ENCODE assay signal across 20 mouse cellular contexts in genomic region chr14:72939067-72939393, GRCm38 (mm10).
"Had no signal": no experiment of that assay in that cellular context is flagged by ENCODE, and none has a peak within 500 bp of the region (broad histone marks: within the 10 kb centered on the region; RNA-seq: fewer than 3 reads in every experiment).

No protein-coding gene starts in this region.

- H3K27ac ChIP-seq: liver, embryonic 15.5 days; lung, embryonic 15.5 days; midbrain, embryonic 10.5 days; midbrain, embryonic 12.5 days; neural tube, embryonic 13.5 days; neural tube, embryonic 15.5 days; stomach, embryonic 15.5 days; stomach, postnatal 0 days had no signal

- H3K4me3 ChIP-seq: liver, embryonic 15.5 days; lung, embryonic 15.5 days; midbrain, embryonic 10.5 days; midbrain, embryonic 12.5 days; myocyte; neural tube, embryonic 13.5 days; neural tube, embryonic 15.5 days; stomach, embryonic 15.5 days had no signal

- H3K4me1 ChIP-seq: liver, embryonic 15.5 days; lung, embryonic 15.5 days; midbrain, embryonic 10.5 days; midbrain, embryonic 12.5 days; neural tube, embryonic 13.5 days; neural tube, embryonic 15.5 days; stomach, embryonic 15.5 days had no signal

- H3K36me3 ChIP-seq: liver, embryonic 15.5 days; lung, embryonic 15.5 days; midbrain, embryonic 10.5 days; midbrain, embryonic 12.5 days; neural tube, embryonic 13.5 days; neural tube, embryonic 15.5 days; stomach, embryonic 15.5 days had no signal

- H3K27me3 ChIP-seq: liver, embryonic 15.5 days; lung, embryonic 15.5 days; midbrain, embryonic 12.5 days; neural tube, embryonic 13.5 days; neural tube, embryonic 15.5 days; stomach, embryonic 15.5 days had no signal

- ATAC-seq: liver, postnatal 0 days; lung, postnatal 0 days; midbrain, embryonic 16.5 days had no signal

- DNase-seq: liver, postnatal 0 days; lung, adult 2 months; lung, postnatal 14 days; lung, postnatal 36 days; midbrain, embryonic 14.5 days; retina, postnatal 1 day; right cerebral cortex, adult 18-20 months; right cerebral cortex, postnatal 25 days; right cerebral cortex, postnatal 4 days had no signal
